Comparison of ENCODE assay signal across 19 mouse cellular contexts in the genomic region with DNA sequence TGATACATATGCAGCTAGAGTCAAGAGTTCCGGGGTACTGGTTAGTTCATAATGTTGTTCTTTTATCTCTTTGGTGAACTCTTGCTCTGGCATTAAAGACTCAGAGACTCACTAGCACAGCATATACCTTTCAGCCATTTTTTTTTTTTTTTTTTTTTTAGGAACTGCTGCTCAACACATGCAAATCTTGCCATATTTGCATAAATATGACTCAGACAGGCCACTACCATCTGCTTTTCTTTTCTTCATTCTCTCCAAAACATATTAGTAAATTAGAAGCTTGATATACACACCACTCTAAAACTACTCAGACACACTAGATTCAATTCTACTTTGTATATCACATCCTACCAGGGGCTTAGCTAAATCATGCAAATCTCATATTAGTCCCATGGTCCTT.
A peak's percentile ranks its signal among the peaks of the same experiment; 100 is the strongest.
DNase-seq lines count a peak whose midpoint lies in the region; ATAC-seq lines count a peak whose summit lies in the region.
"Had no signal": no experiment of that assay in that cellular context is flagged by ENCODE, and none has a peak within 500 bp of the region (broad histone marks: within the 10 kb centered on the region; RNA-seq: fewer than 3 reads in every experiment).

No protein-coding gene starts in this region.

- H3K27ac ChIP-seq in forebrain, embryonic 13.5 days, result no peak overlapping the region
- no peak overlapping the region for H3K27ac ChIP-seq in forebrain, embryonic 11.5 days (ENCODE audit: low read depth, low read length)
- H3K27ac ChIP-seq: embryonic facial prominence, embryonic 13.5 days; gastrocnemius, adult 2 months; hindbrain, embryonic 10.5 days; hindbrain, embryonic 14.5 days had no signal

- no peak for DNase-seq in forebrain, embryonic 11.5 days (ENCODE audit: low spot score)
- DNase-seq in frontal cortex, postnatal 14 days (ENCODE audit: low spot score in 2 of 2), result no peak
- DNase-seq in left cerebral cortex, postnatal 14 days (ENCODE audit: low spot score in 2 of 2), result peak; percentile 5 to 18
- DNase-seq in left cerebral cortex, adult 8-10 months (ENCODE audit: low spot score in 2 of 2), result no peak
- peak; percentile 27 for DNase-seq in telencephalon, adult 2 months (ENCODE audit: low read depth, low spot score)
- DNase-seq: adrenal gland, postnatal 10 days; B cell, adult 2 months; cerebellum, adult 18-20 months; cerebellum, adult 9-11 months; cerebellum, postnatal 36 days; gastrocnemius, adult 2 months; gastrocnemius, postnatal 25 days had no signal

- H3K4me1 ChIP-seq in forebrain, embryonic 13.5 days, result no peaks in the 10 kb centered on the region
- no peaks in the 10 kb centered on the region for H3K4me1 ChIP-seq in forebrain, embryonic 11.5 days (replicated peaks; ENCODE audit: control insufficient read depth, insufficient read depth, low read length)
- H3K4me1 ChIP-seq: hindbrain, embryonic 10.5 days had no signal

- H3K9ac ChIP-seq in forebrain, embryonic 13.5 days, result no peak overlapping the region
- no peak overlapping the region for H3K9ac ChIP-seq in forebrain, embryonic 11.5 days (ENCODE audit: low read length)
- H3K9ac ChIP-seq: embryonic facial prominence, embryonic 13.5 days; heart, embryonic 12.5 days; hindbrain, embryonic 14.5 days had no signal

- H3K4me3 ChIP-seq in forebrain, embryonic 13.5 days, result no peak overlapping the region
- no peak overlapping the region for H3K4me3 ChIP-seq in forebrain, embryonic 11.5 days (ENCODE audit: low read depth, low read length)
- H3K4me3 ChIP-seq: embryonic facial prominence, embryonic 13.5 days; gastrocnemius, adult 2 months; heart, embryonic 12.5 days; hindbrain, embryonic 10.5 days had no signal

- no peaks in the 10 kb centered on the region for H3K9me3 ChIP-seq in forebrain, embryonic 13.5 days (replicated peaks)
- no peaks in the 10 kb centered on the region for H3K9me3 ChIP-seq in forebrain, embryonic 11.5 days (ENCODE audit: control insufficient read depth, low read length)
- H3K9me3 ChIP-seq: embryonic facial prominence, embryonic 13.5 days; heart, embryonic 12.5 days; hindbrain, embryonic 10.5 days had no signal

- H3K4me2 ChIP-seq in forebrain, embryonic 13.5 days, result no peak overlapping the region
- no peak overlapping the region for H3K4me2 ChIP-seq in forebrain, embryonic 11.5 days (ENCODE audit: low read depth, low read length, severe bottlenecking)
- H3K4me2 ChIP-seq: embryonic facial prominence, embryonic 13.5 days; heart, embryonic 12.5 days; hindbrain, embryonic 14.5 days had no signal

- H3K36me3 ChIP-seq in forebrain, embryonic 13.5 days (ENCODE audit: poor library complexity, severe bottlenecking), result no peaks in the 10 kb centered on the region
- H3K36me3 ChIP-seq in forebrain, embryonic 11.5 days (ENCODE audit: control insufficient read depth, insufficient read depth, low read length), result no peaks in the 10 kb centered on the region
- H3K36me3 ChIP-seq: embryonic facial prominence, embryonic 13.5 days; heart, embryonic 12.5 days; hindbrain, embryonic 10.5 days had no signal

- intact Hi-C loops in left cerebral cortex, postnatal 14 days (cut with DNase I), result no loop called here

- H3K27me3 ChIP-seq in forebrain, embryonic 13.5 days, result no peaks in the 10 kb centered on the region
- no peaks in the 10 kb centered on the region for H3K27me3 ChIP-seq in forebrain, embryonic 11.5 days (ENCODE audit: control insufficient read depth, insufficient read depth, low read length)
- H3K27me3 ChIP-seq: embryonic facial prominence, embryonic 13.5 days; heart, embryonic 12.5 days had no signal

- WGBS in forebrain, embryonic 13.5 days, result 93% methylated on average over 1 of the region's 1 CpGs
- 100% methylated on average over 1 of the region's 1 CpGs for WGBS in forebrain, embryonic 11.5 days

- peak; percentile 48; the same call in 1 of the 2 replicates for ATAC-seq in forebrain, embryonic 13.5 days
- ATAC-seq in forebrain, embryonic 11.5 days (replicated peaks; ENCODE audit: low FRiP score), result no peak
- ATAC-seq in frontal cortex, adult (ENCODE audit: low TSS enrichment), result peak; percentile 97
- ATAC-seq: CD4-positive, CD25-positive, alpha-beta regulatory T cell, adult 4 months had no signal

Comparison
In these comparisons a context has a peak if more than half of its experiments do, and no peak if none do; other contexts are left out.
1. DNase-seq: peak in left cerebral cortex, postnatal 14 days (2 of 2) and telencephalon, adult 2 months (single experiment); none in forebrain, embryonic 11.5 days (single experiment), frontal cortex, postnatal 14 days (0 of 2) and left cerebral cortex, adult 8-10 months (0 of 2).